Mouse (Mus musculus) frontal cortex, postnatal 10 days (tissue): ENCODE results near the gene Tmem63b.

Experiments used
- DNase-seq, 2 experiments: peaks; one replicate each; pipeline ENCODE4 v3.0.0; 2022; ENCODE audit warnings: low spot score in 2 of 2, mixed read lengths in 1 of 2

The Tmem63b gene

DNA sequence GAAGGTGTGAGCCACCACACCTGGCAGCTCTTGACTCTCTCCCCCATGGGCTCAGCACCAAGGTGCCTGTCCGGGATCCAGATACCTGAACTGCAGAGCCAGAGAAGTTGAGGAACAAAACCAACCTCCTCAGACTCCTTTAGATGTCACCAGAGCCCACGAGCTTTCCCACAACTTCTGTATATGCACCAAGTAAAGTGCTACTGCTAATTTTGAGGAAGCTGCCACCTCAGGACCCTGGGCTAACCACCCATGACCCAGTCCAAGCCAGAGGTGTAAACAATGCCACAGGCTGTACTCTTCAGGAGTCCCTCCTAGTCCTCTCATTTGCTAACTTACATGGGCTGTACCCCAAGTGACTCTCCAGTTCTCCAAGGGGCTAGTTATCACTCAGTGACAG lies 14.1 kb downstream of the Tmem63b start:
- DNase-seq = no peak

DNA sequence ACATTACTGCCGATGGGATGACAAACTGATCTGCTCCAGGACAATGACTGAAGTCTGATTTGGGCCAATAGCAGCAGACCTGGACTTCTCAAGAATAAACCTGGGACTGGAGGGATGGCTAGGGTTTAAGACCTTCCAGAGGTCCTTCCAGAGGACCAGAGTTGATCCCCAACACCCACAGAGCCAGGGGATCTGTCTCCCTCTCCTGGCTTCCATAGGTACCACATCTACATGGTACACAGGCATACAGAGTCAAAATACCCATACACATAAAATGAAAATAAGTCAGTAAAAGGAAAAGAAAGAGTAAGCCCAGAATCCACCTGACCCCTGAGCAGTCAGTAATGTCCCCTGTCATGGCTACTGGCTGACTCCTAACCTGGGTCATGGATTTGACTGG lies 14.9 kb downstream of the Tmem63b start:
- DNase-seq = no peak

DNA sequence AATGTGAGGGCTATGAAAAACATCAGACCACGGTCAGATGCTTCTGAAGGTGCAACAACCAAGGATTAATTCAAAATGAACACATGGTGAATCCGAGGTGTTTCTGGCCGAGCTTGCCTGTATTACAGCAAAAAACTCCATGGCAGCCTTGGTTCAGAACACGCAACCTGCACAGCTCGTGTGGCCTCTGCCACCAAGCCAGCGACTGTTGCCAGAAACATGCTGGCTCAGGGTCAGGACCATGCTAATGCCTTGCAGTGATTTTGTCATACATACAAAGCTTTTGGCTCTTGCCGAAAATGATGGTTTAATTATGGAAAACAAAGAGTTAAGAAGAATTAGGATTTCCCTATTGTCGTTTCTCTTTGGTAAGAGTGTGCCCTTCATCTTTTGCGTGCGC lies 18.7 kb downstream of the Tmem63b start:
- DNase-seq = no peak

DNA sequence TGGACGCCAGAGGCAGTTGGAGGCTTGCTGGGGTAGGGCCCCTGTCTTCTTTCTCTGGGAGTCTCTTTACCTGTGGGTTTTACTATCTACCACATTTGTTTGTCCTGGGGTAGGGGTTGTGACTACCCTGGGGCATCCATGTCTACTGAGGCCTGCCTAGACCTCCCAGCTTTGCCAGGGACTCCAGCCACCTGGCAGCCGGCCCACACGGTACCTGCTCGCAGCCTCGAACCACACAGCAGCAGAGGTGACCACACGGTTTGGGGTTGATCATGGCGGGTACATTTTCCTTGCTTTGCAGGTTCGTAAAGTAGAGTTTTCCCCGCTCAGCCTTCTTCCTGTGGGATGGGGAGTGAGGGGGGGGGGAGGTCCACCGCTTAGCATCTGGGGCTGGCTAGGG lies 19.2 kb downstream of the Tmem63b start:
- no peak for DNase-seq

DNA sequence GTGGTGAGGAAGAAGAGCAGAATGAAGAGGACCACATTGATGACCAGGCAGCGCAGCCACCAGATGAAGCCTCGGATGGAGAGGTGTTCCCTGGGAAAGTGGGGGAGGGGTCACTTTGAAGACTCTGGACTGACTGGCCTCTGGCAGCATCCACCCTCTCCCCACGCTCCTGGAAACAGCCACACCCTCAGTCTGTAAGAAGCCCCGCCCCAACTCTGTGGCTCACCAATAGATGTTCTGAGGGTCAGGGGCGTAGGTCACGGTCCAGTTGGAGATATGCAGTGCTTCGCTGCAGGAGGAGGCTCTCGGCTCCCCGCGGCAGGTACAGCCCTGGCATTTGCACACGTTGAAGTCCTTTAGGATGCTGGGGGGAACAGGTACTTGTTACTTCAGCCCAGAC lies 20.6 kb downstream of the Tmem63b start:
- DNase-seq = no peak

DNA sequence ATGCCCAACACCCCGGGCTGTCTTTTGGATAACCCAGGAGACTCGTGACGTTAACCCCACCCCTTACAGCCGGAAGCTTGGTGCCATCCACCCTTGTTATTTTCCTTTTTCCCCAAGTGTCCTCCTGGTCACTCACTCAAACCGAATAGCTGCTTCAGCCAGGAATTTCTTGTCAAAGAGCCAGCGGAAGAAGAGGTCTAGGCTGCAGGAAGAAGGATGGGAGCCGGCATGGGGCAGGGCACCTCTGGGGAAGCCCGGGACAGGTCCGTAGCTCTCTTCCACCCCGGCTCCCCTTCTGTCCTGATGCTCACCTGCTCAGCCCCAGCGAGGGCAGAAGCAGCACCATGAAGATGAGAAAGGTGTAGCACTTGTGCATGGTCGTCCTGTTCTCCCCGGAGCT lies 22.1 kb downstream of the Tmem63b start:
- DNase-seq = no peak

DNA sequence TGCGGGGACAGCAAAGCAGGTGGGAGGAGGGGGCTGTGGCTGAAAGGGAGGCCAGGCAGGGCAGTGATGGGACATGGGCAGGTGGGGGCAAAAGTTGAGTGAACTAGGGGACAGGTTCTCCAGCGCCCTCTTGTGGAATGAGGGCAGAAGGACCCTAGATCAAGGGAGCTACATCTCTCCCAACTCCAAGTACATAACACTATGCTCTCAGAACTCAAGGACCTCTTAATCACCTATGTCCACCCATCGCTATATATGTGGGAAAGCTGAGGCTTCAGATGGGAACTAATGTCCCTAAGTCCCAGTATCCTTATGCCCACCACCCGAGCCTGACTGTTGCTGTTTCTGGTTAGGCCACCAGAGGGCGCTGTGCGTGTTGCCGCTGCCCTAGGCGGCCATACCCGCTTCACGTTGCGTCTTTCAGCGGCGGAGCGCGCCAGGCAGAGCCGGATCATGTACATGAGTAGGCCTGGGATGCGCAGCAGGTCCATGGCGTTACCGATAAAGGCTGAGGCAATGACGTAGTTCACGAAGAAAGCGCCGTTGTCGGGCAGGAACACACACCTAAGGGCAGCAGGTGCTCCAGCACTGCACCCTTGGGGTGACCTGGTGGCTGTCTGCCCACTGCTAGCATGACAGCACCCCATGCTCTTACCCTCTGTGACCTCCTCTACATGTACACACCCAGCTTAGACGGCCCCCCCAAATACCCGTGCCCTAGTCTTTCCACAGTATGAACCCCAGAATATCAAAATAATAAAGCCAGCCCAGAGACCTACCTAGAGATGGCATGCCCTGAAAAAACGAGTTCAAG lies 23.4 kb downstream of the Tmem63b start:
- DNase-seq = peak in 1 of 2 experiments; percentile 75

DNA sequence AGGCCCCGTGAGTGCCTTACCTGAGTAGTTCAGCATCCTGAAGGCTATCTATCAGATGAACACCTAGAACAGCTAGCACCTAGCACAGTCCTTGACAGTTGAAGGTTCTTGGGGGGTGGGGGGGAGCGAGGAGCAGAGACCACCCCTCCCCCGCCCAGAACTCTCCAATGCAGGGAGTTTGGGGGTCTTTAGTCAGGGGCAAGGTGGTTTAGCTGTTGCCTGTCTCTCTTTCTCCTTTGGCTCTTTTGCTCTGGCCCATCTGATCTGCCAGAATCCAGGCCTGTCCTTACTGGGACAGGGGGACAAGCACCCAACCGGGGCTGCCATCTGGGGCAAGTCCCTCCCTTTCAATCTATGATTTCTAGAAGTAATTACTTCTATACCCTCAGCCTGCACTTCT lies 27.5 kb downstream of the Tmem63b start, which contains the start of gene Capn11:
Gene Capn11 (minus strand): TSS at position 101 of the 400 bp plus-strand sequence.
- DNase-seq = no peak

DNA sequence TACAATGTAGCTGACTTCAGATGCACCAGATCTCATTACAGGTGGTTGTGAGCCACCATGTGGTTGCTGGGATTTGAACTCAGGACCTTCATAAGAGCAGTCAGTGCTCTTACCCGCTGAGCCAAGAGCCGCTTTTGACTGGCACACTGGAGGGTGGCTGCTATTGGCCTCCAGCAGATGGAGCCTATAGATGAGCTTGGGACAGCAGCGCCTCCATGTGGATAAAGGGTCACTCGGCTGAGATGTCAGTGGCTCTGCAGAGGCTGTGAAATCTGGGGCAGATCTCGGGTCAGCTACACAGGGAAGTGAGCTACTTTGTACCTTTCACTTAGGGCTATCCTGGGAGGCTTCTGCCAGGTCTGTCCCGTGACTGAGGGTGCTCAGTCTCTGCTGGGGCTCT lies 30.9 kb downstream of the Tmem63b start:
- no peak for DNase-seq

DNA sequence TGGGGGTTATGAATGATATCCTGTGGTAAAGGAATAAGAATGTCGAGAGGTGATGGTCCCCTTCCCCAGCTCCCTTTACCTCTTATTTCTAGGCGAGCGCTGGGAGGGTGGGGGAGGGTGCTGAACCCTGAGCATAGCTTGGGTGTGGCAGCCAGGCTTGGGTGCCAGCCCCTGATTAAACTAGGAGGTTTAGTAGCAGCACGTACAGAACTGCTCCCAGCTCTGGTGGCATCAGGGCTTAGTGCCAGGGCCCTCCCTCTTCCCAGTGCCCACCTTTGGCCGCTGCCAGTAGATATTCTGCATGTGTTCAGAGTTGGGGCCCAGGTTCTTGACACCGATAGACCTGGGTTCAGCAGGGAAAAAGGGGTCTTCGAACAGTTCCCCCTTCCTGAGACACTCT lies 33.5 kb downstream of the Tmem63b start:
- DNase-seq = no peak

DNA sequence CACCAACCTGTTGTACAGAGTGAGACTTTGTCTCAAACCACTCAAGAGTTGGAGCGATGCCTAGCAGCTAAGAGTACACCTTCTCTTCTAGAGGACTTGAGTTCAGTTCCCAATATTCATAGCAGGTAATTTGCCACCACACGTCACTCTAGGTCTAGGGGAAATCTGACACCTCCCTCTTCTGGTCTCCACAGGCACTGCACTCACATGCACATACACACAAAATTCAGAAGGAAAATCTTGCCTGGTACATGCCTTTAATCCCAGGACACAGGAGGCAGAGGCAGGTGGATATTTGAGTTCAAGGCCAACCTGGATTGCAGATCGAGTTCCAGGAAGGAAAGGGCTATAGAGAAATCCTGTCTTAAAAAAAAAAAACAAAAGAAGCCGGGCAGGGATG lies 42.5 kb downstream of the Tmem63b start:
- DNase-seq = no peak

DNA sequence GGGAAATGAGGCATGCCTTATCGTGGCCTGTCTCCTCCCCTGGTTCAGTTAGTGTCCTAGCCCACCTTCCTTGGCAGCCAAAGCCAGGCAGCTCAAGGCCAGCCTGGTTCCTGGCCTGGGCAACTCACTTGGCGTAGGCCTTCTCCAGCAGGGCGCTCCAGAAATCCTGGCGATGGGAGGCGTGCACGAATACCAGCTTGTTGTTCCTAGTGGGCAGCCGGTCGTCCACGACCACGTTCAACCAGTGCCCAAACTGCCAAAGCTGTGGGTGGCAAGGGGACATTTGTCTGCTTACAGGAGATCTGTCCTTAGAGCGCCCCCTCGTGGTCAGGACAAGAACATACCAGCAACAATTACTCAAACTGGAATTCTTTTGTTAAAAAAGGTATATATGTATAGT lies 44.0 kb downstream of the Tmem63b start:
- peak in 1 of 2 experiments; percentile 64 for DNase-seq

DNA sequence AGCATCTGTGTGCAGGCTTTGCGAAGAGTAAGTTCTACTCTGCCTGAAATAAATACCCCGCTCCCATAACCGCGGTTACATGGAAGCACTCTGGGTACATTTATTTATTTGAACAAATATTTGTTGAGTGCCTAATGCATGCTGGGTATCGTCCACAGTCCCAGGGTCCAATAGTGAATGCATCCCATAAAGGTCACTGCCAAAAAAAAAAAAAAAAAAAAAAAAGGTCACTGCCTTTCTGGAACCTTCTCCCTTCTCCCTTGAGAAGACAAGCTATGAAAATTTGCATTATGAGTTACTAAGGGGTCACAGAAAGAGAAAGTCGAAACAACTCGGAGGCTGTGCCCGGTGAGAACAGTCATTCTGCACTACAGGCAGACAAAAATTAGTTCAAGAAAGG lies 44.7 kb downstream of the Tmem63b start:
- no peak for DNase-seq

DNA sequence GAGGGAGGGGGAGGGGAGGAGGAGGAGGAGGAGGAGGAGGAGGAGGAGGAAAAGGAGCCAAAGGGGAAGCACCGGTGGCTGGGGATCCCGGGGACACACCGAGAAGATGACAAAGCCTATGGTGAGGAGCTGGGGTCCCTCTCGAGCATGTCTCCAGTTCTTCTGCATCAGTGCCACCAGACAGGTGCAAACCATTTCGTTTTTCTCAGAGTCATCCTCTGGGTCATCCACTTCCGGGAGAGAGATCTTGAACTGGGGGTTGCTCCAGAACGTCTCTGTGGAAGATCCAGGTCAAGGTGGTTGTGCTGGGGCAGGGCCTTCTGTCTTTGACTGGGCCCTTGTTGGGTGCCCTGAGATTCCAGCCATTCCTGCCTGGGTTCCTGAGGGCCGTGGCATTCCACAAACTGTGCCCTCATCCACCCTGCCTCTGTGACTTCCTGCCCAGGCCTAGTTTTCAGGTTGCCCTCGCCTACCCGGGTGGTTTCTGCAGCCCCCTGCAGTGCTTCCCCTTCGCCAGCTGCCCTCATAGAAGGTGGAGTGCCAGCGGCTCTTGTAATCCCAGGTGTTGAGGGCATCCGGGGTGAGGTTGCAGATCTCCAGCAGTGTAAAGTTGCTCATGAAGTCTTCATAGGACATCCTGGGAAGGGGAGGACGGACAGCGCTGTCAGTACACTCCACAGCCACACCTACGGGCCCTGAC lies 48.0 kb downstream of the Tmem63b start:
- no peak for DNase-seq

DNA sequence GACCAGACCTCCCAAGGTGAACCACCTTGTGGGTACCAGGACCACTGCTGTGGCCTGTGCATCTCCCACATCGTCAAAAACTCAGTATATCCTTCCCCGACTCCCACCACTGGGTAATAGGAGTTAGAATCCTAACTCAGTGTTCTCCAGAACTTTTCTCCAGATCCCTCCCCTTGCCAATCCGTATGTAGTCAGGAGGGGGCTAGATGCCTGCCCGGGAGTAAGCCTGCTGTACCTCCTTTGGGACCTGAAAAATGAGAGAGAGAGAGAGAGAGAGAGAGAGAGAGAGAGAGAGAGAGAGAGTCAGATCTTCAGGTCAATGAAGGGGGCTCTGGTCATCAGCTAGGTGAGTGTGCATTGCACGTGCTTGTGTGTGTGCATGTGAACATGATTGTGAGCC lies 52.7 kb downstream of the Tmem63b start:
- no peak for DNase-seq

DNA sequence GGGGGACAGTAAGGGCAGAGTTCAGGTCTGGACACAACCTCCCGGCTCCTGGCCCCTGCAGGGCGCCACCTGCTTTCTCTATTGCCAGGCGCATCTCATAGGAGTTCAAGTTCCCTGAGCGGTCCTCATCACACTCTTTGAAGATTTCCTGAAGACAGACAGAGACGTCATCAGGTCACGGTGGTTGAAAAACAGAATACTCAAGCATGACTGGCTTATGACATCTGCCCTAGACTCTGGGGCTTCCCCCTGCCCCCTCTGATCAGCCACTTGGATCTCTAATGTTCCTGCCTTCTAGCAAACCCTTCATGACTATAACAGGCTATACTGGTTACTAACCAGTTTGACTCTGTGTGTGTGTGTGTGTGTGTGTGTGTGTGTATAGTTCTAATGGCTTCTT lies 54.8 kb downstream of the Tmem63b start:
- DNase-seq = no peak

DNA sequence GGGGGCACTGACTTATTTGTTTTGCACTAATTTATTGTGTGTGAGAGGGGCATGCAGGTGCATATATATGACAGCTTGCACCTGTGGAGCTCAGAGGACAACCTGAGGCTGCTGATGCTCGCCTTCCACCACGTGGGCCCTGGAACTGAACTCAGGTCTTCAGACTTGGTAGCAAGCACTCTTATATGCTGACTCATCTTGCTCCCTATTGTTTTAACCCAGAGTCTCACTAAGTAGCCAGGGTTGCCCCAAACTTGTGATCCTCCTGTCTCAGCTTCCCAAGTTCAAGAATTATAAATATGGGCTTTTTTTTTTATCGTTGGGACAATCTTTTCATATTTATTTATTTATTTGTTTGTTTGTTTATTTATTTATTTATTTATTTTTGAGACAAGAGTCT lies 55.7 kb downstream of the Tmem63b start:
- DNase-seq = no peak

DNA sequence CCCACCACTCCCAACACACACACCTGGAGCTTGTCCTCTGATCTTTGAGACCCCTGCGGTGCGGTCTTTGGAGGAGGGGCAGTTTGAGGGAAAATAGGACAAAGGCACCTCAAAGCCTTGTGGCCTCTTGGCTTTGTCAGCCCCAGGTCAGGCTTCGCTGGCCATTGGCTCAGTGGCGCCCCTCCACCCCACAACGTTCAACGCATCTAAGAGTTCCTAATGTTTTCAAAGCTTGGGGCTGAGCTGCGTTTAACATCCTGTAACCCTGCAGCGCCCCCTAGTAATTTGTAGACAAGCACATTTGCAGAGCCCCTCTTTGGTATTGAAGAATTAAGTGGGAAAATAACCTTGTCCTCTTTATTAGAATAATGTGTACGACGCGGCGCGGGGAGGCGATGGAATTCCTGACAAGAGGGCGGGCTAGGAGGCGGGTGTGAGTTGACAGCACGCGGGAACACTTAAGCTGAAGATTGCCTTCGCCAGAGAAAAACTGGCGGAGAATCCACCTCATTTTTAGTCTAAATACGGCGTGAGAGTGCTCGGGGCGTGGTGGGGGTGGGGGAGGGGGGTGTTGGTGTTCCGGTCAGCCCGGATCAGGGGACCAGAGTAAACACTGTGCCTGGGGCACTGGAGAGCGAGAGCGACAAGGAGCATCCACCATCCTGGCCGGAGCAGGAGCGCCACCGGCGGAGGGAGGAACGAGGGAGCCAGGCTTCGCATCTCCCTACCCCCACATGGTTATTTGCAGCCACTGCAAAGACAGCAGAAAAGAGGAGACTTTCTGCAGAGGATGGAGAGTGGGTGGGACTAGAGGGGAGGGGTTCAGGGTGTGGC lies 56.6 kb downstream of the Tmem63b start:
- DNase-seq = peak; percentile 62 to 63

DNA sequence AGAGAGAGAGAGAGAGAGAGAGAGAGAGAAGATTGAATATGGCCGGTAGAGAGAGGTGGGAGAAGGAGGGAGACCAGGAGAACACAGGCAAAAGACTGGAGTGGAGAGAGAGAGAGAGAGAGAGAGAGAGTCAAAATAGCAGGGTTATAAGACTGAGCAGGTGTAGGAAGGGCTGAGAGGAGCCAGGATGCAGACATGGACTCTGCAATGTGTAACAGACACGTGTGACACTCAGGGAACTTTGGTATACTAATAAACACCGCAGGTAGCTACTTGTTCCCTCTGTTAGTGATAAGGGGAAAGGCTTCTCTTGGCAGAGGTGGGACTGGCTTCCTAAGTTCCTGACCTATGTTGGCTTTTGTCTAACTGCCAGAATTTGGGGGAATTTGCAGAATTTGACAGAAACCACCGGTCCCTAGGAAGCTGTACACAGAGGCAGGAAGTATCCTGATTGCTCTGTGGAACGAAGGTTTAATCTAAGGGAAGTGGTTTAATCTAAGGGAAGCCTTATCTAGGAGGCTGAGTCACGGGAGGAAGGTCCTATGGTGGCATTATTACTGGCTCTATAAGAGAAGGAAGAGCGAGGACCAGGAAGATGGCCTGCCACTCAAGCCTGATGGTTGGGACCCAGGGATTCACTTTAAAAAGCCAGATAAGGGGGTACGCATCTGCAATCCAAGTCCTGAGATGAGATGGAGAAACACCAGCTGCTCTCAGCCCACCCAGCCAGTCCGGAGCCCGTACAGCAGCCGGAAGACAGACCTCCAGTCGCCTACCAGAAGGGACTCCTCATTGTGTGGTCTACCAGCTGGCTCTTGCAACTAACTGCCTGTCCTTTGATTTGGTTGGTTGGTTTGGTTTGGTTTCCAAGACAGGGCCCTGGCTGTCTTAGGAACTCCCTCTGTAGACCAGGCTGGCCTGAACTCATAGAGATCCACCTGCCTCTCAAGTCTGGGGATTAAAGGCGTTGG lies 57.5 kb downstream of the Tmem63b start:
- DNase-seq = no peak

DNA sequence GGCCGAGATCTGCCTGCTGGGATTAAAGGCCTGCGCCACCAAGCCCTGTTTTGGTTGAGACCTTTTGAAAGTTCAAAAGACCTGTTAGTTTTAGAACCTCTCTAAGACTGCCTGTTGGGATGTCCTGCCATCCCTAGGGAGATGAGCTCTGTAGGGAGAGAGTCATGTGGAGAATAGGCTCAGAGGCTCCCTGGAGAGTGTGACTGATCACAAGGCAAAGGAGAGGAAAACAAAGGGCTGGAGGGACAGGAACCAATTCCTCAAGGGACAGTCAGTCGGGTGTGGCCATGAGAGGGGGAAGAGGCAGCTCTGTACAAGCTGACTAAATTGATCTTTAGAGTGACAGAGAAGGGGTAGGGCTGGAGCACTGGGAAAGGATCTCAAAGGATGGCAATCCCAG lies 58.5 kb downstream of the Tmem63b start:
- no peak for DNase-seq

DNA sequence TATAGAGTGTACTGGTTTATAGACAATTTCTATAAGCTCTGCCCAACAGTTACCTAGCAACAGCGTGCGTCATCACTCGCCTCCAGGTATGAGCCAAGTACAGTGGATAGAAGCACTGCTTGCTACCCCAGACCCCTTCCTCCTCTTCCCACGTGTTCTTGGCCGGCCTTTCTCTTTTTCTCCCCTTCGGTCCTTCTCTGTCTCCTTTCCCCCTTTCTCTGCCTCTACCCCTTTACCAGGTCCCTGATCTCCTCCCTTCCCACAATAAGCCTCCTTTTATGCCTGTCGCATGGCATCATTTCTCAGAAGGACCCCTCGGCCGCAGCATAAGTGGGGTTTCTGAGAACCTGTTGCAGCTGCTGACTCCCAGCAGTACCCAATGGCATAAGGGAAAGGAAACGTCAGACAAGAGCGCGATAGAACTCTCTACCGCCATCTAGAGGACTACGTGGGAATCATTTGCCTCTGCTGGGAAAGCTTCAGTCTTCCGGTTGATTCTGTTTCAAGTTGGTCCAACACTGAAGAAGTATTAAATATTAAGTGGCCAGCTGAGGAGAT lies 60.0 kb downstream of the Tmem63b start:
- DNase-seq = peak; percentile 54 to 67
